Mouse (Mus musculus): ENCODE data around the gene Sh3rf1. TPM values are rescaled to one million over a fixed set of nuclear protein-coding genes. Genes with fewer than 3 reads are reported as not detected.
A peak's percentile ranks its signal among the peaks of the same experiment; 100 is the strongest.

The Sh3rf1 gene
- polyA plus RNA-seq, 1 experiment from 2014 or later, result 30.7 TPM

GRCm38 (mm10) chr8:61374059-61374755 is 150.5 kb downstream of the Sh3rf1 start:
- ATAC-seq (replicated peaks), result 0 out of 2 replicates have a peak, but pooled peaks have one; percentile 24
- 86% methylated on average over 16 of the region's 16 CpGs for WGBS
- H3K27me3 ChIP-seq (replicated peaks), result no peaks in the 10 kb centered on the region
- H3K4me3 ChIP-seq, result no peak overlapping the region
- H3K9me3 ChIP-seq, result no peaks in the 10 kb centered on the region
- H3K4me2 ChIP-seq, result no peak overlapping the region
- H3K4me1 ChIP-seq, result peaks cover 17% of the 10 kb centered on the region
- H3K9ac ChIP-seq, result no peak overlapping the region
- H3K27ac ChIP-seq, result no peak overlapping the region
- H3K36me3 ChIP-seq (replicated peaks), result no peaks in the 10 kb centered on the region

GRCm38 (mm10) chr8:61375205-61375604 is 151.5 kb downstream of the Sh3rf1 start:
- Histone ChIP-seq H3K4me1 (peaks cover 19% of the 10 kb centered on the region), H3K27me3 (replicated peaks) (no peaks in the 10 kb centered on the region), H3K36me3 (replicated peaks) (no peaks in the 10 kb centered on the region), H3K27ac (no peak overlapping the region), H3K4me3 (no peak overlapping the region), H3K9ac (no peak overlapping the region), H3K4me2 (no peak overlapping the region), H3K9me3 (no peaks in the 10 kb centered on the region)
- 92% methylated on average over 7 of the region's 7 CpGs for WGBS
- ATAC-seq (replicated peaks), result no peak

- 47% methylated on average over 11 of the region's 11 CpGs for WGBS
- no peak overlapping the region for H3K4me3 ChIP-seq
- no peak overlapping the region for H3K4me2 ChIP-seq
- ATAC-seq (replicated peaks), result peak; percentile 48
- H3K36me3 ChIP-seq (replicated peaks), result no peaks in the 10 kb centered on the region
- H3K4me1 ChIP-seq, result peaks cover 17% of the 10 kb centered on the region
- peak overlapping the region; percentile 58 for H3K27ac ChIP-seq
- no peaks in the 10 kb centered on the region for H3K9me3 ChIP-seq
- no peak overlapping the region for H3K9ac ChIP-seq
- H3K27me3 ChIP-seq (replicated peaks), result no peaks in the 10 kb centered on the region; the same call in 1 of the 2 replicates
These were observed 155.4 kb downstream of the Sh3rf1 start for GRCm38 (mm10) chr8:61378847-61379698.

GRCm38 (mm10) chr8:61384536-61384935 is 160.9 kb downstream of the Sh3rf1 start:
- no peak overlapping the region for H3K27ac ChIP-seq
- H3K9me3 ChIP-seq, result no peaks in the 10 kb centered on the region
- peaks cover 31% of the 10 kb centered on the region for H3K4me1 ChIP-seq
- H3K36me3 ChIP-seq (replicated peaks), result peaks cover 8% of the 10 kb centered on the region; the same call in 1 of the 2 replicates
- H3K9ac ChIP-seq, result no peak overlapping the region
- no peak overlapping the region for H3K4me2 ChIP-seq
- no peak overlapping the region for H3K4me3 ChIP-seq
- no peak for ATAC-seq (replicated peaks)
- H3K27me3 ChIP-seq (replicated peaks), result no peaks in the 10 kb centered on the region; the same call in 1 of the 2 replicates
- WGBS, result 90% methylated on average over 9 of the region's 9 CpGs

DNA sequence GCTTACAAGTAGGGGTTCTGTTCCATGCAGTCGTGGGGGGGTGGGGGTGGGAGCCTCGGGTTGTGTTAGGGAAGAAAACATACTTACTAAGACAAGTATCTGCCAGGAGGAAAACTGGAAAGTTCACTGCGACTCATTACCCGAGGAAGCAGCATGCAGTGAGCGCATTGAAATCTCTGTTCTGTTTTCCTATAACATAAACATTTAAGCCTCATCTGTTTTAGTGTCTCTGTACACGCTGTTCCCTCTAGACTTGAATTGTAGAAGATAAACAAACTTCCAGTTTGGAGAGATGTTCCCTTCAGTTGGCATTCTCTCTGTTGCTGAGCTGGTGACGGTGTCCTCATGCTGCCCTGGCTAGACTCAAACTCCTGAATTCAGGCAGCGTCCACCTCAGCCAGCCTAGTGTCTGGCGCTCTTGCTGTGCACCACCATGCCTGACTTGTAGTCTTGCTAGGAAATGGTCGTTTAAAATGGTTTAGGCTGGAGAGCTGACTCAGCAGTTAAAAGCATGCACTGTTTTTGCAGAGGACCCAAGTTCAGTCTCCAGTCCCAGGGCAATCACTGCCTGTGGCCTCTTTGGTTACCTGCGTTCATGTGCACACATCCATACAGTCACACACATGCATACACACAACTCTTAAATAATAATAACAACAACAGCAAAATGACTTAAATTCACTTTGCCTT is 162.0 kb downstream of the Sh3rf1 start:
- H3K9ac ChIP-seq, result no peak overlapping the region
- H3K36me3 ChIP-seq (replicated peaks), result peaks cover 8% of the 10 kb centered on the region; the same call in 1 of the 2 replicates
- no peak for ATAC-seq (replicated peaks)
- H3K9me3 ChIP-seq, result no peaks in the 10 kb centered on the region
- no peaks in the 10 kb centered on the region; the same call in 1 of the 2 replicates for H3K27me3 ChIP-seq (replicated peaks)
- H3K4me1 ChIP-seq, result peaks cover 31% of the 10 kb centered on the region
- H3K27ac ChIP-seq, result peak overlapping the region; percentile 54; the same call in 1 of the 2 replicates
- H3K4me2 ChIP-seq, result no peak overlapping the region
- 82% methylated on average over 11 of the region's 11 CpGs for WGBS
- no peak overlapping the region for H3K4me3 ChIP-seq

GRCm38 (mm10) chr8:61386645-61387044 is 163.0 kb downstream of the Sh3rf1 start:
- H3K27ac ChIP-seq, result peak overlapping the region; percentile 77
- no peak overlapping the region for H3K9ac ChIP-seq
- H3K4me1 ChIP-seq, result peaks cover 31% of the 10 kb centered on the region
- peak overlapping the region; percentile 5; the same call in 1 of the 2 replicates for H3K4me2 ChIP-seq
- ATAC-seq (replicated peaks), result peak; percentile 79
- no peaks in the 10 kb centered on the region for H3K9me3 ChIP-seq
- H3K4me3 ChIP-seq, result no peak overlapping the region
- 10% methylated on average over 7 of the region's 7 CpGs for WGBS
- peaks cover 8% of the 10 kb centered on the region; the same call in 1 of the 2 replicates for H3K36me3 ChIP-seq (replicated peaks)
- H3K27me3 ChIP-seq (replicated peaks), result no peaks in the 10 kb centered on the region; the same call in 1 of the 2 replicates

DNA sequence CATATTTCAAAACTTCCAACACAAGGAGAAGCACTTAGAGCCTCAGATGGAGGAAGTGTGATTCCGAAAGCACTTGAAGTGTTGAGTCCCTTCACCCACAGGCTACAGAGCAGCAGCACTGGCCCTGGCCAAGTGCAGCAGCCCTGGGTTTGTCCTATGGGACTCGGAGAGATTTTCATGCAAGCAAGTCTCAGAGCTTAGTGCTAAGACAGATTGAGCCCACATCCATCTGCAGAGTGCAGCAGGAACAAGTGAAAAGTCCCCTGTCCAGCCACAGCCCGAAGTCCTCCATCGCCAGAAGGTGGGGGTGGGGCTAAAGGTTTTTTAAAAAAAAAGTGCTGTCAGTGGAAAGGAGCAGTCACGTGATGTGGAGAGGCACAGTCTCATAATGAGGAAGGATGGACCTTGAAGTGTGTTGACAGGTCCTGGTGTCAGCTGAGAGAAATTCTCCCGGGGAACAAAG is 163.9 kb downstream of the Sh3rf1 start:
- Histone ChIP-seq H3K4me2 (no peak overlapping the region), H3K4me1 (peaks cover 31% of the 10 kb centered on the region), H3K9ac (no peak overlapping the region), H3K36me3 (replicated peaks) (peaks cover 8% of the 10 kb centered on the region; the same call in 1 of the 2 replicates), H3K27me3 (replicated peaks) (no peaks in the 10 kb centered on the region; the same call in 1 of the 2 replicates), H3K27ac (peak overlapping the region; percentile 77), H3K4me3 (no peak overlapping the region), H3K9me3 (no peaks in the 10 kb centered on the region)
- 17% methylated on average over 6 of the region's 6 CpGs for WGBS
- ATAC-seq (replicated peaks), result peak; percentile 53

DNA sequence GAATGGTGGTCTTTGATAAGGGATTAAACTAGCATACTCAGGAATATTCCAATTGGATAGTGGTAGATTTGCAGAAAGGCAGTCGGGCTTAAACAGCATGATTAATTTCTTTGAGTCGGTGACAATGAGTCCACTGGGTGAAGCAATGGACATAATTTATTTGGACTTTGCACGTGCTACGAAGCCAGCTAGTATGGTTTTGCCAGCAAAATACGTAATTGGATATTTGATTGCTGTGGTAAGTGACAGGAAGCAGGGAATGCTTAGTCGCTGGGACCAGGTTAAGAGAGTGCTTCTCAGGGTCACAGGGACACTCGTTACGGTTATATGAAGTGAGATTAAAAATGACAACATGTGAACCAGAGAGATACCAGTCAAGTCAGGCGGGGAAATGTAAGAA is 164.7 kb downstream of the Sh3rf1 start:
- Histone ChIP-seq H3K36me3 (replicated peaks) (peaks cover 8% of the 10 kb centered on the region; the same call in 1 of the 2 replicates), H3K4me3 (no peak overlapping the region), H3K4me1 (peaks cover 31% of the 10 kb centered on the region), H3K27ac (peak overlapping the region; percentile 77), H3K27me3 (replicated peaks) (no peaks in the 10 kb centered on the region; the same call in 1 of the 2 replicates), H3K9me3 (no peaks in the 10 kb centered on the region), H3K4me2 (no peak overlapping the region), H3K9ac (no peak overlapping the region)
- WGBS, result 42% methylated on average over 9 of the region's 9 CpGs
- no peak for ATAC-seq (replicated peaks)

GRCm38 (mm10) chr8:61390307-61391057 is 166.8 kb downstream of the Sh3rf1 start:
- no peak overlapping the region for H3K27ac ChIP-seq
- no peak for ATAC-seq (replicated peaks)
- WGBS, result 42% methylated on average over 18 of the region's 18 CpGs
- peaks cover 31% of the 10 kb centered on the region for H3K4me1 ChIP-seq
- no peaks in the 10 kb centered on the region for H3K9me3 ChIP-seq
- H3K4me2 ChIP-seq, result no peak overlapping the region
- H3K36me3 ChIP-seq (replicated peaks), result 0 out of 2 replicates have a peak, but pooled peaks cover 2% of the 10 kb centered on the region
- no peaks in the 10 kb centered on the region for H3K27me3 ChIP-seq (replicated peaks)
- H3K9ac ChIP-seq, result no peak overlapping the region
- H3K4me3 ChIP-seq, result no peak overlapping the region

- ATAC-seq (replicated peaks), result no peak
- Histone ChIP-seq H3K36me3 (replicated peaks) (0 out of 2 replicates have a peak, but pooled peaks cover 2% of the 10 kb centered on the region), H3K9me3 (no peaks in the 10 kb centered on the region), H3K9ac (no peak overlapping the region), H3K27ac (no peak overlapping the region), H3K27me3 (replicated peaks) (no peaks in the 10 kb centered on the region), H3K4me2 (no peak overlapping the region), H3K4me1 (peaks cover 28% of the 10 kb centered on the region), H3K4me3 (no peak overlapping the region)
- 63% methylated on average over 13 of the region's 13 CpGs for WGBS
These were observed 167.4 kb downstream of the Sh3rf1 start for GRCm38 (mm10) chr8:61391058-61391434.

DNA sequence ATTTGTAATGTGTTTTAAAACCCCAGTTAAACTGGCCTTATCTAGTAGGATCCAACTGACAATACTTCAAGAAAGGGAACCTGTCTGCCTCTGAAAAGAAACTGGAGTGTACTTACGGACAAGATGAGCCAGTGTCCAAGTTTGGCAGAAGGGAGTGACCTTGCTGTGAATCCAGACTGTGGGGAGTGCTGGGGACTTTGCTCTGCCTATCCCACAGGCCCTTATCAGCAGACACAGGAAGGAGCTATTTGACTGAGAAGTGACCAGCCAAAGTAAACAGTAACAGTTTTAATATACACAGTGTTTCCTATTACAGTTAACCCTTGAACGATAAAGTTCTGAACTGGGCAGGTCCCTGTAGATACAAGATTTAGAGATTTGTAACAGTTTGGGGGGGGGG is 173.5 kb downstream of the Sh3rf1 start:
- Histone ChIP-seq H3K4me3 (no peak overlapping the region), H3K27me3 (replicated peaks) (no peaks in the 10 kb centered on the region), H3K9me3 (no peaks in the 10 kb centered on the region), H3K4me2 (no peak overlapping the region), H3K9ac (no peak overlapping the region), H3K4me1 (no peaks in the 10 kb centered on the region), H3K27ac (no peak overlapping the region), H3K36me3 (replicated peaks) (0 out of 2 replicates have a peak, but pooled peaks cover 2% of the 10 kb centered on the region)
- no peak for ATAC-seq (replicated peaks)
- WGBS, result 85% methylated on average over 2 of the region's 2 CpGs
